Mouse (Mus musculus) ES-E14 (cell line): ENCODE measurements around the gene Ptprt.

Experiments
- ZC3H11A ChIP-seq: IDR thresholded peaks from 2 replicates; pipeline ENCODE4 v1.6.1; 2012; ENCODE audit warnings: low read depth, mild to moderate bottlenecking, inconsistent platforms, low read length, borderline replicate concordance
- ZNF384 ChIP-seq: IDR thresholded peaks from 2 replicates; pipeline ENCODE4 v1.6.1; 2012; ENCODE audit warnings: low read depth, low read length, inconsistent platforms

GRCm38 (mm10) chr2:162637537-162637936, 23.4 kb downstream of the Ptprt start:
- TF ChIP-seq ZC3H11A (no peak), ZNF384 (no peak)
